Mouse (Mus musculus) intestine, embryonic 16.5 days (tissue): ENCODE measurements around the gene Pcbd1. TPM values are rescaled to one million over a fixed set of nuclear protein-coding genes. Genes with fewer than 3 reads are reported as not detected.
"Not testable (repeated sequence)": the region's sequence is repeated elsewhere in the genome, so short reads cannot be mapped to it uniquely, and the experiment has no call there.

Experiments
- ATAC-seq: fragments of 200-750 bp; cut with Nextera tagmentation; 2 replicates; pipeline ENCODE4 v1.8.0; 2017; ENCODE audit warnings: moderate TSS enrichment, moderate library complexity
- H3K27ac ChIP-seq: fragments of 300-500 bp; sonication (generic); 2 replicates; pipeline ENCODE4 v1.5.1; 2014; ENCODE audit warnings: mild to moderate bottlenecking, low read length
- H3K27me3 ChIP-seq: fragments of 300-500 bp; sonication (generic); replicated peaks from 2 replicates; pipeline ENCODE4 v1.6.1; 2014; ENCODE audit warnings: low read length, control low read depth, mixed read lengths; ENCODE audit not compliant: control insufficient read depth, insufficient read depth
- H3K36me3 ChIP-seq: fragments of 300-500 bp; sonication (generic); 2 replicates; pipeline ENCODE4 v1.6.1; 2014; ENCODE audit warnings: low read length, control low read depth; ENCODE audit not compliant: control insufficient read depth, insufficient read depth
- H3K4me1 ChIP-seq: fragments of 300-500 bp; sonication (generic); 2 replicates; pipeline ENCODE4 v1.6.1; 2014; ENCODE audit warnings: low read length, control low read depth, mixed read lengths; ENCODE audit not compliant: control insufficient read depth, insufficient read depth
- H3K4me2 ChIP-seq: fragments of 300-500 bp; sonication (generic); 2 replicates; pipeline ENCODE4 v1.6.1; 2014; ENCODE audit warnings: low read depth, low read length, control low read depth
- H3K4me3 ChIP-seq: fragments of 300-500 bp; sonication (generic); 2 replicates; pipeline ENCODE4 v1.5.1; 2014; ENCODE audit warnings: mild to moderate bottlenecking, low read length
- H3K9ac ChIP-seq: fragments of 300-500 bp; sonication (generic); 2 replicates; pipeline ENCODE4 v1.6.1; 2014; ENCODE audit warnings: low read depth, low read length
- H3K9me3 ChIP-seq: fragments of 300-500 bp; sonication (generic); 2 replicates; pipeline ENCODE4 v1.6.1; 2016; ENCODE audit warnings: low read length, control low read depth; ENCODE audit not compliant: control insufficient read depth
- WGBS: fragments of 180-500 bp; shearing (Covaris S2); extraction: QIAGEN DNeasy Blood & Tissue Kit; methylation state at CpG from one replicate; pipeline ENCODE4 v1.1.7; 2014; 5-methylcytosine and 5-hydroxymethylcytosine counted together
- polyA plus RNA-seq: library from polyadenylated mRNA; unstranded; fragments of >200 nt; fragmentation: Nextera tagmentation; extraction: Ambion mirVana; gene quantifications from 2 replicates; pipeline ENCODE4 v1.2.1, GENCODE M21; 2015

The Pcbd1 gene
- polyA plus RNA-seq, 1 experiment from 2014 or later = 246 TPM

GRCm38 (mm10) chr10:61086502-61086901, 2.6 kb upstream of the Pcbd1 start:
- Histone ChIP-seq H3K4me3 (no peak overlapping the region), H3K9ac (no peak overlapping the region), H3K27me3 (no peaks in the 10 kb centered on the region), H3K4me1 (peaks cover 13% of the 10 kb centered on the region), H3K27ac (no peak overlapping the region), H3K9me3 (no peaks in the 10 kb centered on the region), H3K4me2 (no peak overlapping the region), H3K36me3 (no peaks in the 10 kb centered on the region)
- 54% methylated on average over 3 of the region's 3 CpGs for WGBS
- ATAC-seq = no peak

GRCm38 (mm10) chr10:61088468-61088867, 663 bp upstream of the Pcbd1 start:
- 63% methylated on average over 3 of the region's 3 CpGs for WGBS
- Histone ChIP-seq H3K4me1 (peaks cover 13% of the 10 kb centered on the region), H3K9ac (no peak overlapping the region), H3K27ac (no peak overlapping the region), H3K36me3 (no peaks in the 10 kb centered on the region), H3K4me3 (no peak overlapping the region), H3K27me3 (no peaks in the 10 kb centered on the region), H3K9me3 (no peaks in the 10 kb centered on the region), H3K4me2 (no peak overlapping the region)
- ATAC-seq = no peak

GRCm38 (mm10) chr10:61091866-61092265, 2.7 kb downstream of the Pcbd1 start:
- H3K27ac ChIP-seq = no peak overlapping the region
- WGBS = 84% methylated on average over 6 of the region's 6 CpGs
- H3K9me3 ChIP-seq = no peaks in the 10 kb centered on the region
- H3K36me3 ChIP-seq = no peaks in the 10 kb centered on the region
- no peak overlapping the region for H3K4me2 ChIP-seq
- no peak for ATAC-seq
- no peak overlapping the region for H3K4me3 ChIP-seq
- H3K9ac ChIP-seq = no peak overlapping the region
- H3K4me1 ChIP-seq = peaks cover 13% of the 10 kb centered on the region
- no peaks in the 10 kb centered on the region for H3K27me3 ChIP-seq

GRCm38 (mm10) chr10:61103564-61104114, 14.5 kb downstream of the Pcbd1 start:
- peaks cover 12% of the 10 kb centered on the region for H3K36me3 ChIP-seq

GRCm38 (mm10) chr10:61114246-61114720, 25.2 kb downstream of the Pcbd1 start:
- Histone ChIP-seq H3K4me1 (no peaks in the 10 kb centered on the region), H3K27me3 (no peaks in the 10 kb centered on the region), H3K9ac (no peak overlapping the region), H3K4me2 (no peak overlapping the region), H3K9me3 (no peaks in the 10 kb centered on the region), H3K36me3 (peaks cover 4% of the 10 kb centered on the region; the same call in 1 of the 2 replicates), H3K4me3 (no peak overlapping the region), H3K27ac (no peak overlapping the region)
- 92% methylated on average over 2 of the region's 2 CpGs for WGBS
- no peak for ATAC-seq

More at GRCm38 (mm10) chr10:61103564-61104114, 14.5 kb downstream of the Pcbd1 start:
- no peaks in the 10 kb centered on the region for H3K4me1 ChIP-seq
- H3K9ac ChIP-seq = no peak overlapping the region
- ATAC-seq = no peak
- no peak overlapping the region for H3K4me3 ChIP-seq
- no peaks in the 10 kb centered on the region for H3K9me3 ChIP-seq
- WGBS = 86% methylated on average over 3 of the region's 3 CpGs
- no peak overlapping the region for H3K4me2 ChIP-seq
- no peaks in the 10 kb centered on the region for H3K27me3 ChIP-seq
- no peak overlapping the region for H3K27ac ChIP-seq

- not testable (repeated sequence) for H3K36me3 ChIP-seq, ATAC-seq
These were observed 32.6 kb downstream of the Pcbd1 start for GRCm38 (mm10) chr10:61121732-61122131.

GRCm38 (mm10) chr10:61123276-61123913, 34.3 kb downstream of the Pcbd1 start:
- no peaks in the 10 kb centered on the region for H3K27me3 ChIP-seq
- H3K36me3 ChIP-seq = peaks cover 6% of the 10 kb centered on the region; the same call in 1 of the 2 replicates
- peak; percentile 96 for ATAC-seq
- peak overlapping the region; percentile 64 for H3K27ac ChIP-seq
- H3K4me3 ChIP-seq = no peak overlapping the region
- H3K9ac ChIP-seq = no peak overlapping the region
- 0 out of 2 replicates have a peak, but pooled peaks cover 2% of the 10 kb centered on the region for H3K4me1 ChIP-seq
- H3K9me3 ChIP-seq = no peaks in the 10 kb centered on the region
- H3K4me2 ChIP-seq = no peak overlapping the region
- WGBS = 73% methylated on average over 3 of the region's 3 CpGs

More at GRCm38 (mm10) chr10:61121732-61122131, 32.6 kb downstream of the Pcbd1 start:
- 0 out of 2 replicates have a peak overlapping the region, but pooled peaks have one; percentile 41 for H3K27ac ChIP-seq
- H3K4me3 ChIP-seq, H3K9me3 ChIP-seq, H3K9ac ChIP-seq, H3K4me1 ChIP-seq, H3K4me2 ChIP-seq, H3K27me3 ChIP-seq: not testable (repeated sequence)
- 95% methylated on average over 4 of the region's 4 CpGs for WGBS

GRCm38 (mm10) chr10:61124462-61124861, 35.3 kb downstream of the Pcbd1 start:
- H3K27me3 ChIP-seq = no peaks in the 10 kb centered on the region
- no peak for ATAC-seq
- 87% methylated on average over 2 of the region's 2 CpGs for WGBS
- peaks cover 6% of the 10 kb centered on the region; the same call in 1 of the 2 replicates for H3K36me3 ChIP-seq
- H3K9ac ChIP-seq = no peak overlapping the region
- H3K9me3 ChIP-seq = no peaks in the 10 kb centered on the region
- no peak overlapping the region for H3K4me2 ChIP-seq
- H3K4me3 ChIP-seq = no peak overlapping the region
- H3K27ac ChIP-seq = no peak overlapping the region
- 0 out of 2 replicates have a peak, but pooled peaks cover 2% of the 10 kb centered on the region for H3K4me1 ChIP-seq

GRCm38 (mm10) chr10:61128701-61129365, 39.7 kb downstream of the Pcbd1 start:
- H3K27ac ChIP-seq = 0 out of 2 replicates have a peak overlapping the region, but pooled peaks have one; percentile 4
- peak; percentile 55; the same call in 1 of the 2 replicates for ATAC-seq
- no peak overlapping the region for H3K4me3 ChIP-seq
- H3K27me3 ChIP-seq = no peaks in the 10 kb centered on the region
- H3K4me1 ChIP-seq = no peaks in the 10 kb centered on the region
- 94% methylated on average over 1 of the region's 1 CpGs for WGBS
- H3K9me3 ChIP-seq = no peaks in the 10 kb centered on the region
- H3K9ac ChIP-seq = no peak overlapping the region
- H3K4me2 ChIP-seq = no peak overlapping the region
- 0 out of 2 replicates have a peak, but pooled peaks cover 2% of the 10 kb centered on the region for H3K36me3 ChIP-seq
